Mouse (Mus musculus): ENCODE data around the gene 4930432K21Rik.

DNA sequence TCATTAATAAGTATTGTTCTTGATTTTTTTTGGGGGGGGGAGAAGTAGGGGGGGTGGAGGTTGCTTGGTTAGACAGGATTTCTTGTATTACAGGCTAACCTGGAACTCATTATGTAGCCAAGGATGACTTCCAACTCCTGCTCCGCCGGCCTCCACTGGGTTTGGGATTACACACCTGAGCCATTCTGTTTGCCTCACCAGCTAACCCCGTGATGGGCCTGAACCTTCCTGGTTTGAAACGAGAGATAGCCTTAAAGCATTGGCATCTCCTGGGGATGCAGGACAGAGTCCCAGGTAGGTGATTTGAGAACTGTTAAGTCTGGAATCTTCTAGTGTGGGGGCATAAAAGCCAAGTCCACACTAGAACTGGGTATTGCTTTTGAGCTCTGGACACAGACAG is 45.3 kb downstream of the 4930432K21Rik start:
- TF ChIP-seq CTCF (IDR thresholded peaks at IDR 0.05; ENCODE audit: low read depth) (no peak), EP300 (IDR thresholded peaks at IDR 0.05; ENCODE audit: low read depth) (no peak)
